Mouse (Mus musculus) kidney, postnatal 4 days (tissue): ENCODE results near the gene Surf2.

Source experiments
- DNase-seq, 2 experiments: peaks; one replicate each; pipeline ENCODE4 v3.0.0; 2021; ENCODE audit warnings: mixed read lengths in 2 of 2

Gene Surf2

GRCm38 (mm10) chr2:26960756-26961155 lies 44.6 kb downstream of the Surf2 start:
- DNase-seq, result peak; percentile 37 to 60

DNA sequence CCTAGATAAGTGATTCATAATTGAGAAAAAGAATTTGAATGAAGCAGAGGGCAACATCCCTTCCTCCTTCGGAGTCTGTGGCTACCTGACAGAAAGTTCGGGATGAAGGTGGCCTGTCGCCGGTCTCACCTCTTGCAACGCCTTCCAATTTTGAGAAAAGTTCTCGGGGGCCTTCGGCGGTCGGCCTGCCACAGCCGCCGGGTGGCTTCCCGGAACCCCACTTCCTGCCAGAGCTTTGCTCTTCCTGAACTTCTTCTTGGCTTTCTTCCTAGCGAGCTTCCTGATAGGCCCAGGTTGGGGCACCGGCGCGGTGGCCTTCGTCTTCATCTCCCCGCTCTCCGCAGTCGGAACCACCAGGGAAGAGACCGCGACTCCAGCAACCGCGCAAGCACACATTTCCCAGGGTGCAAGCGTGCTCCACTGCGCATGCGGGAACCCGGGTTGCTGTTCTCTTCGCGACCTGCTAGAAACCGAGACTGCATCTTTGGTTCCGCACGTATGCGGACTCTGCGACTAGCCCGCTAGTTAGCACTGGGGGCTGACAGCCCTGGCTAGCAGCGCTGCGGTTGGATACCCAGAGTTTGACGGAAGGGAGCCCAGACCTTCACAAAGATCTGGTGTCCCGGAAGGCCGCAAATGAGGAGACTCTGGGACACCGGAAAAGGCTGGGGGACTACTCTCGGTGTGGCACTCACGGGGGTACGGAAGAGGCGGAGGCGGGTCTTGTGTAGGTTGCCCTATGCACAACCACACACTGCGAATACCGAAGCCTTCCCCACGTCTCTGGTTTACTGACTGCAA lies 48.0 kb downstream of the Surf2 start, which contains the start of gene Rexo4:
Gene Rexo4 (minus strand): TSS at position 464 of the 801 bp plus-strand sequence.
- peak; percentile 96 to 97 for DNase-seq

- peak in 1 of 2 experiments; percentile 28 for DNase-seq
Observed at GRCm38 (mm10) chr2:26964724-26965370, 48.7 kb downstream of the Surf2 start.

GRCm38 (mm10) chr2:26967262-26967661 lies 51.1 kb downstream of the Surf2 start:
- no peak for DNase-seq
